Mouse (Mus musculus) cerebellum, adult 2 months (tissue): ENCODE measurements around the gene Lrrc19.

Experiments
- CTCF ChIP-seq: fragments of 200-500 bp; IDR thresholded peaks from 2 replicates; pipeline ENCODE4 v1.5.1; 2011; ENCODE audit warnings: low read depth, mild to moderate bottlenecking, control low read depth, low read length, moderate library complexity, borderline replicate concordance; ENCODE audit not compliant: insufficient read depth
- POLR2A ChIP-seq: fragments of 200-500 bp; IDR thresholded peaks from 2 replicates; pipeline ENCODE4 v1.6.1; 2011; ENCODE audit warnings: low read length, control low read depth, borderline replicate concordance; ENCODE audit not compliant: insufficient read depth

- TF ChIP-seq POLR2A (no peak), CTCF (no peak)
These were observed 6.8 kb downstream of the Lrrc19 start for GRCm38 (mm10) chr4:94643141-94643540.
